ENCODE assay signal across 8 mouse cellular contexts in the genomic region with DNA sequence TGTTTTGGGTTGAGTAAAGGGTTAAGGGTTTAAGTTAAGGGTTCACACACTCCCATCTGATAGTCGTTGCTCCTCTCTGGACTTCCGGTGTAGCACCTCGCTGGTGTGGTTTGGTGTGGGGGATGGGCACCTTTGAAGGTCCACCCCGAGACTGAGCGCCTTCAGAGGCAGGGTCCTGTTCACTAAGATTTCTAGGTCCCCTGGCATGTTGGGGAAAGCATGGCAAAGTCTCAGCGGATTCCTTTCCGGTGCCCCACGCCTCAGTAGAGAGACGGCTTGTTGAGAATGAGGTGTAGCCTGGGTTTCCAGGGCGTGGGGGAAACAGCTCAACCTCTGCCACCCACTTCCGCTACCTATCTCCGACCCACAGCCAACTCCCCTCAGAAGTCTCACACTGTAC. TPM values are rescaled to one million over a fixed set of nuclear protein-coding genes. Genes with fewer than 3 reads are reported as not detected.
DNase-seq lines count a peak whose midpoint lies in the region; ATAC-seq and TF ChIP-seq lines count a peak whose summit lies in the region.

No protein-coding gene starts in this region.

- peak; percentile 43; the same call in 1 of the 2 replicates for TF ChIP-seq POLR2A in lung, adult 2 months (IDR thresholded peaks at IDR 0.05; ENCODE audit: borderline replicate concordance, extremely low read depth, low read depth, low read length)
- no peak for TF ChIP-seq POLR2A in olfactory bulb, adult 2 months (IDR thresholded peaks at IDR 0.05; ENCODE audit: insufficient read depth, low read depth, low read length)

- H3K4me2 ChIP-seq in forebrain, embryonic 11.5 days (ENCODE audit: low read depth, low read length, severe bottlenecking), result peak overlapping the region; percentile 91
- H3K4me2 ChIP-seq in intestine, embryonic 14.5 days (ENCODE audit: low read length), result peak overlapping the region; percentile 63

- H3K4me3 ChIP-seq in G1E (ENCODE audit: low read depth, low read length), result peak overlapping the region; percentile 96
- H3K4me3 ChIP-seq in forebrain, embryonic 11.5 days (ENCODE audit: low read depth, low read length), result peak overlapping the region; percentile 99
- H3K4me3 ChIP-seq in intestine, embryonic 14.5 days (ENCODE audit: low read depth, low read length), result peak overlapping the region; percentile 99
- H3K4me3 ChIP-seq in lung, adult 2 months (replicated peaks; ENCODE audit: extremely low read depth, low read depth, low read length), result peak overlapping the region; percentile 50
- peak overlapping the region; percentile 27 for H3K4me3 ChIP-seq in olfactory bulb, adult 2 months (ENCODE audit: insufficient read depth, low read depth, low read length)

- H3K36me3 ChIP-seq in G1E (replicated peaks), result peaks cover 45% of the 10 kb centered on the region
- no peaks in the 10 kb centered on the region; the same call in 1 of the 2 replicates for H3K36me3 ChIP-seq in forebrain, embryonic 11.5 days (ENCODE audit: control insufficient read depth, insufficient read depth, low read length)
- peaks cover 9% of the 10 kb centered on the region for H3K36me3 ChIP-seq in intestine, embryonic 14.5 days (ENCODE audit: control insufficient read depth, insufficient read depth, low read length)

- no peaks in the 10 kb centered on the region for H3K9me3 ChIP-seq in G1E (replicated peaks)
- H3K9me3 ChIP-seq in forebrain, embryonic 11.5 days (ENCODE audit: control insufficient read depth, low read length), result no peaks in the 10 kb centered on the region
- no peaks in the 10 kb centered on the region for H3K9me3 ChIP-seq in intestine, embryonic 14.5 days (ENCODE audit: control insufficient read depth, low read length)

- H3K27ac ChIP-seq in forebrain, embryonic 11.5 days (ENCODE audit: low read depth, low read length), result no peak overlapping the region
- H3K27ac ChIP-seq in intestine, embryonic 14.5 days (ENCODE audit: low read depth), result peak overlapping the region; percentile 73; the same call in 1 of the 2 replicates
- no peak overlapping the region for H3K27ac ChIP-seq in olfactory bulb, adult 2 months (ENCODE audit: insufficient read depth, low read depth, low read length)

- 62% methylated on average over 12 of the region's 12 CpGs for WGBS in forebrain, embryonic 11.5 days
- 20% methylated on average over 12 of the region's 12 CpGs for WGBS in intestine, embryonic 14.5 days
- 6% methylated on average over 12 of the region's 12 CpGs for WGBS in lung, adult 2 months
- WGBS in olfactory bulb, adult 2 months, result 57% methylated on average over 12 of the region's 12 CpGs

- H3K27me3 ChIP-seq in G1E (ENCODE audit: insufficient read depth, low read length), result no peaks in the 10 kb centered on the region
- H3K27me3 ChIP-seq in forebrain, embryonic 11.5 days (ENCODE audit: control insufficient read depth, insufficient read depth, low read length), result no peaks in the 10 kb centered on the region
- no peaks in the 10 kb centered on the region for H3K27me3 ChIP-seq in intestine, embryonic 14.5 days (replicated peaks; ENCODE audit: control insufficient read depth, insufficient read depth, low read length)

- DNase-seq in A20 (ENCODE audit: low read depth, low spot score) (peak; percentile 91), G1E (ENCODE audit: low spot score) (peak; percentile 88)
- peak; percentile 56 for DNase-seq in forebrain, embryonic 11.5 days (ENCODE audit: low spot score)
- peak; percentile 77 for DNase-seq in intestine, embryonic 14.5 days (ENCODE audit: low spot score)
- DNase-seq in lung, adult 2 months, result peak; percentile 37
- DNase-seq in layer of hippocampus, postnatal 14 days (ENCODE audit: low spot score in 2 of 2), result no peak
- no peak for DNase-seq in frontal cortex, adult 2 months (ENCODE audit: extremely low spot score in 1 of 2, low spot score in 1 of 2)

- no peak for TF ChIP-seq CTCF in G1E (IDR thresholded peaks at IDR 0.05; ENCODE audit: low read depth, low read length)
- TF ChIP-seq CTCF in lung, adult 2 months (IDR thresholded peaks at IDR 0.05; ENCODE audit: insufficient read depth, low read length), result no peak
- no peak for TF ChIP-seq CTCF in olfactory bulb, adult 2 months (IDR thresholded peaks at IDR 0.05; ENCODE audit: insufficient read depth, low read depth, low read length)

- H3K9ac ChIP-seq in forebrain, embryonic 11.5 days (ENCODE audit: low read length), result peak overlapping the region; percentile 35; the same call in 1 of the 2 replicates
- peak overlapping the region; percentile 87 for H3K9ac ChIP-seq in intestine, embryonic 14.5 days (ENCODE audit: low read length)

- peaks cover 52% of the 10 kb centered on the region for H3K4me1 ChIP-seq in G1E (ENCODE audit: insufficient read depth, low read depth, low read length)
- peaks cover 18% of the 10 kb centered on the region for H3K4me1 ChIP-seq in forebrain, embryonic 11.5 days (replicated peaks; ENCODE audit: control insufficient read depth, insufficient read depth, low read length)
- H3K4me1 ChIP-seq in intestine, embryonic 14.5 days (replicated peaks; ENCODE audit: control insufficient read depth, insufficient read depth, low read length), result peaks cover 26% of the 10 kb centered on the region
- H3K4me1 ChIP-seq in lung, adult 2 months (ENCODE audit: control insufficient read depth, insufficient read depth, low read length), result peaks cover 10% of the 10 kb centered on the region; the same call in 1 of the 2 replicates
- peaks cover 20% of the 10 kb centered on the region for H3K4me1 ChIP-seq in olfactory bulb, adult 2 months (ENCODE audit: control insufficient read depth, insufficient read depth, low read length)

- peak; percentile 43 for ATAC-seq in G1E (ENCODE audit: extremely low read depth, insufficient number of reproducible peaks, low FRiP score, poor library complexity, severe bottlenecking)
- no peak for ATAC-seq in forebrain, embryonic 11.5 days (replicated peaks; ENCODE audit: low FRiP score)
- peak; percentile 42; the same call in 1 of the 2 replicates for ATAC-seq in intestine, embryonic 14.5 days (replicated peaks; ENCODE audit: low FRiP score, low TSS enrichment, low read depth)

RNA-seq across cellular contexts. Expression of a gene that starts 1.1 kb away (rescaled TPM):
- 39.6 and 40.5 TPM in 2 replicates for total RNA-seq in G1E (2014; fragmentation: Nextera tagmentation)
- total RNA-seq in G1E (2017), result 68.7 and 75.5 TPM in 2 replicates
- 183 and 195 TPM in 2 replicates for polyA plus RNA-seq in G1E (2012)
- 87.1 and 101 TPM in 2 replicates for polyA plus RNA-seq in forebrain, embryonic 11.5 days (2014; fragmentation: Nextera tagmentation; extraction: Ambion mirVana)
- 57.1 and 69.1 TPM in 2 replicates for polyA plus RNA-seq in intestine, embryonic 14.5 days (2014; fragmentation: Nextera tagmentation; extraction: Ambion mirVana)
- 15.6 and 35.7 TPM in 2 replicates for polyA plus RNA-seq in lung, adult 2 months (2012; rRNA removed)
- polyA plus RNA-seq in olfactory bulb, adult 2 months (2012; ENCODE audit: insufficient read depth, insufficient read length, low replicate concordance, missing spikeins), result not detected in 2 replicates
- 10 to 100 TPM; 81.1 to 91.5 TPM for total RNA-seq in layer of hippocampus, postnatal 14 days (2021)
- polyA plus RNA-seq in frontal cortex, adult 2 months (2012; rRNA removed), result 70.5 and 85.4 TPM in 2 replicates

RNA-seq across cellular contexts. Expression of a gene that starts 12.7 kb away (rescaled TPM):
- total RNA-seq in G1E (2014; fragmentation: Nextera tagmentation) (1.3 TPM in 1 of 2 replicates, not detected in the other), G1E (2017) (0.11 TPM in 1 of 2 replicates, not detected in the other)
- polyA plus RNA-seq in G1E (2012), result 0.74 and 1.5 TPM in 2 replicates
- polyA plus RNA-seq in forebrain, embryonic 11.5 days (2014; fragmentation: Nextera tagmentation; extraction: Ambion mirVana), result not detected in 2 replicates
- 2.8 TPM in 1 of 2 replicates, not detected in the other for polyA plus RNA-seq in intestine, embryonic 14.5 days (2014; fragmentation: Nextera tagmentation; extraction: Ambion mirVana)
- not detected in 2 replicates for polyA plus RNA-seq in lung, adult 2 months (2012; rRNA removed)
- polyA plus RNA-seq in olfactory bulb, adult 2 months (2012; ENCODE audit: insufficient read depth, insufficient read length, low replicate concordance, missing spikeins), result not detected in 2 replicates
- under 1 TPM in 1 of 2 experiments, not detected in 1; 0.67 TPM for total RNA-seq in layer of hippocampus, postnatal 14 days (2021)
- polyA plus RNA-seq in frontal cortex, adult 2 months (2012; rRNA removed), result not detected in 2 replicates

RNA-seq across cellular contexts. Expression of a gene that starts 22.7 kb away (rescaled TPM):
- total RNA-seq in G1E (2014; fragmentation: Nextera tagmentation) (329 and 422 TPM in 2 replicates), G1E (2017) (35.1 and 42.1 TPM in 2 replicates)
- polyA plus RNA-seq in G1E (2012), result 210 and 227 TPM in 2 replicates
- polyA plus RNA-seq in forebrain, embryonic 11.5 days (2014; fragmentation: Nextera tagmentation; extraction: Ambion mirVana), result 470 and 498 TPM in 2 replicates
- polyA plus RNA-seq in intestine, embryonic 14.5 days (2014; fragmentation: Nextera tagmentation; extraction: Ambion mirVana), result 499 and 514 TPM in 2 replicates
- polyA plus RNA-seq in lung, adult 2 months (2012; rRNA removed), result 68.1 and 94.3 TPM in 2 replicates
- polyA plus RNA-seq in olfactory bulb, adult 2 months (2012; ENCODE audit: insufficient read depth, insufficient read length, low replicate concordance, missing spikeins), result not detected in 2 replicates
- 10 to 100 TPM; 83.0 to 97.1 TPM for total RNA-seq in layer of hippocampus, postnatal 14 days (2021)
- polyA plus RNA-seq in frontal cortex, adult 2 months (2012; rRNA removed), result 95.2 and 99.8 TPM in 2 replicates

RNA-seq across cellular contexts. Expression of a gene that starts 23.1 kb away (rescaled TPM):
- total RNA-seq in G1E (2014; fragmentation: Nextera tagmentation) (38.5 and 40.9 TPM in 2 replicates), G1E (2017) (55.0 and 58.4 TPM in 2 replicates)
- 96.0 and 100 TPM in 2 replicates for polyA plus RNA-seq in G1E (2012)
- 79.2 and 82.8 TPM in 2 replicates for polyA plus RNA-seq in forebrain, embryonic 11.5 days (2014; fragmentation: Nextera tagmentation; extraction: Ambion mirVana)
- polyA plus RNA-seq in intestine, embryonic 14.5 days (2014; fragmentation: Nextera tagmentation; extraction: Ambion mirVana), result 55.4 and 59.7 TPM in 2 replicates
- polyA plus RNA-seq in lung, adult 2 months (2012; rRNA removed), result 15.5 and 21.4 TPM in 2 replicates
- not detected in 2 replicates for polyA plus RNA-seq in olfactory bulb, adult 2 months (2012; ENCODE audit: insufficient read depth, insufficient read length, low replicate concordance, missing spikeins)
- 10 to 100 TPM; 21.8 to 25.0 TPM for total RNA-seq in layer of hippocampus, postnatal 14 days (2021)
- 25.4 and 27.0 TPM in 2 replicates for polyA plus RNA-seq in frontal cortex, adult 2 months (2012; rRNA removed)

RNA-seq across cellular contexts. Expression of a gene that starts 35.1 kb away (rescaled TPM):
- total RNA-seq in G1E (2014; fragmentation: Nextera tagmentation), result 44.6 and 46.0 TPM in 2 replicates
- total RNA-seq in G1E (2017), result 81.5 and 87.0 TPM in 2 replicates
- polyA plus RNA-seq in G1E (2012), result 305 and 329 TPM in 2 replicates
- 193 and 202 TPM in 2 replicates for polyA plus RNA-seq in forebrain, embryonic 11.5 days (2014; fragmentation: Nextera tagmentation; extraction: Ambion mirVana)
- polyA plus RNA-seq in intestine, embryonic 14.5 days (2014; fragmentation: Nextera tagmentation; extraction: Ambion mirVana), result 170 and 173 TPM in 2 replicates
- 151 and 176 TPM in 2 replicates for polyA plus RNA-seq in lung, adult 2 months (2012; rRNA removed)
- not detected in 2 replicates for polyA plus RNA-seq in olfactory bulb, adult 2 months (2012; ENCODE audit: insufficient read depth, insufficient read length, low replicate concordance, missing spikeins)
- total RNA-seq in layer of hippocampus, postnatal 14 days (2021), result 100 to 1,000 TPM; 269 to 270 TPM
- polyA plus RNA-seq in frontal cortex, adult 2 months (2012; rRNA removed), result 305 and 342 TPM in 2 replicates

Comparison
In these comparisons a context has a peak if more than half of its experiments do, and no peak if none do; other contexts are left out.
1. DNase-seq: peak in A20 (single experiment), G1E (single experiment), forebrain, embryonic 11.5 days (single experiment), intestine, embryonic 14.5 days (single experiment) and lung, adult 2 months (single experiment); none in layer of hippocampus, postnatal 14 days (0 of 2) and frontal cortex, adult 2 months (0 of 2).
2. H3K4me3 ChIP-seq: peak in every context shown above with its lines; median percentile 99 in forebrain, embryonic 11.5 days; 99 in intestine, embryonic 14.5 days; 96 in G1E; 50 in lung, adult 2 months; 27 in olfactory bulb, adult 2 months.
3. RNA of a gene that starts 22.7 kb away (polyA plus RNA-seq): 499 to 514 TPM in intestine, embryonic 14.5 days, 470 to 498 TPM in forebrain, embryonic 11.5 days, 210 to 227 TPM in G1E, 95.2 to 99.8 TPM in frontal cortex, adult 2 months and 68.1 to 94.3 TPM in lung, adult 2 months; not detected in olfactory bulb, adult 2 months; every median in the first group is over 10 times any median in the second.